Mouse (Mus musculus): Measurements from ENCODE around the gene Brca2.
A peak's percentile ranks its signal among the peaks of the same experiment; 100 is the strongest.
"Not testable (repeated sequence)": the region's sequence is repeated elsewhere in the genome, so short reads cannot be mapped to it uniquely, and the experiment has no call there.

Brca2 gene

DNA sequence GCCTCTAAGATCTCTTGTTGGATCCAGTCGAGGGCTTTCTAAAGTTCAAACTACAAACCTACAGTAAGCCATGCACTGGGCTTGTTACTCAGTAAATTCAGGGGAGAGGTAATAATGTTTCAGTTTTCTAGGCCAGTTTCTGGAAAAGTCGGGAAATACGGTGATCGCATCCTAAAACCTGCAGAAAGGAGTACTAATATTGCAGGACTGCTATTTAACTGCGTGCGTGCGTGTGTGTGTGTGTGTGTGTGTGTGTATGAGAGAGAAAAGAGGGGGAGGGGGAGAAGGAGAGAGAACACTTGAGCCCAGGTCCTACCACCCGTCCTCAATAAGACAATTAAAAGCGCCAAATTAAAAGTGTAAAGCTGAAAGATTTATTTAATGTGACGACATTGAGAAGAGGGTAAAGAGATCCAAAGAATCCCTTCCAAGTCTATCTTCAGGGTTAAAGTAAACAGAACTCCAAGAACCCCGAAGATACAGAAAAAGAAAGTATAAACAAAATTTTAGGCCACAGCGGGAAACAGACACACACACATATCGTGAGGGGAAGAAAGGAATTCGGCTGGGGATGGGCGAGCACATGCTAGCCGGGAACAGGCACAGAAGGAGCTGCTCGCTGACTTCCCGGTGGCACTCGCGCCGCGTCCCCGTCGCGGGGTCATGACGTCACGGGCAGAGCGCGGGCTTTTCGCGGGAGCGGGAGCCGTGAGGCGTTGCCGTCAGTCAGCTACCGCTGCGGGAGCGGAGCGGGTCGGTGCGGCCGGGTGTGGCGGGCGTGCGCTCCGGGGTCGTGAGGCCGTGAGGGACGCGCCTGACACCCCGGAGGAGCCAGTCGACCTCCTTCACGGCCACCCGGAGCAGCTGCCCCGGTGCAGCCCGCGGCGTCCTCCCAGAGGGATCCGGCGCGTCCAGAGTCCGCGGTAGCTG, at the start of gene Brca2:
Brca2 (plus strand) TSS at position 694 of the 930 bp plus-strand sequence.
- peak; percentile 75 to 87 for DNase-seq

DNA sequence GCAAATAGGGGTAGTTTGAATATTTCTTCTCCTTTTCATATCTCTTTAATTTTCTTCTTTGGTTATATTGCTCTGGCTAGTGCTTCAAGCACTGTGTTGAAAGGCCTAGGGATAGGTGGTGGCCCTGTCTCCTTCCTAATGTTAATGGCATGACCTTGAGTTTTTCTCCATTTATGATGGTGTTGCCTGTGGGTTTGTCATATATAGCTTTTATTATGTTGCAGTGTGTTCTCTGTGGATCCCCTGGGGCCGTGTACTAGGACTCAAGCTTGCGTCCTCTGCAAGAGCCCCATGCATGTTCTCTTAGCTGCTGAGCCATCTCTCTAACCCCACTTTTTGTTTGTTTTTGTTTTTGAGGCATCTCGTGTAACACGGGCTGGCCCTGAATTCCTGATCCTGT, 45.1 kb upstream of the Brca2 start:
- DNase-seq, result no peak

DNA sequence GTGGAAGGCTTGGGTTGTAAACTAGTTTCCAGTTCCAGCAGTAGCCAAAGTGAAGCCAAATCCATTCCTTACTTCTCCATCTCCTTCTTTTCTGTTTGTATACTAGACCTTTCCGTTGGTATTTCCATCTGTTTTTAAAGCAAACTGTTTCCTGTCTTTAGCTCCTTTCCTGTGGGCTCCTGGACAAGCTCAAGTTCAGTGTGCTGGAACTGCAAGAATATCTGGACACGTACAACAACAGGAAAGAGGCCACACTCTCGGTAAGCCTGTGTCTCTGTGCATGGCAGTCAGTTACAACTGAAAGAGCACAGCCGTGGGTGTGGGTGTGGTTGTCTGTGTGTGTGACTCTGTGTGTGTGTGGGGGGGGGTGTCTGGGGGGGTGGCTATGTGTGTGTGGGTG, 43.8 kb upstream of the Brca2 start:
- no peak for DNase-seq

DNA sequence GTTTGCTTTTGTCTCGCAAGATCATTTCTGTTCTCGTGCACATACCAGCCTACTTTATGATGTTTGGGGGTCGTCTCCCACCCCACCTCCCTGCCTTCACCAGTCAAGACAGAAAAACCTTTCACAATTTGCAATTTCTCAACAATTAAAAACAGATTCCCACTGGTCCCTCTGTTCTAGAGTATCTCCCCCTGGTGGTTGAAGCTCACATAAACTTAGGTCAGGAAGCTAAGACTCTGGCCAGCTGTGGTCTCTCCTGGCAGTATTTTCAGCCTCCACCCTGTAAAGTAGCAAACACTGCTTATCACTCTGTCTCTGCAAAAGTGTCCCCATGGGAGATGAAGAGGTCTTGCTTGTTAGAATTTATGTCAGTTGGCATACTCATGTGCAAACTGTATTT, 37.2 kb upstream of the Brca2 start:
- DNase-seq, result peak in 1 of 2 experiments; percentile 14

DNA sequence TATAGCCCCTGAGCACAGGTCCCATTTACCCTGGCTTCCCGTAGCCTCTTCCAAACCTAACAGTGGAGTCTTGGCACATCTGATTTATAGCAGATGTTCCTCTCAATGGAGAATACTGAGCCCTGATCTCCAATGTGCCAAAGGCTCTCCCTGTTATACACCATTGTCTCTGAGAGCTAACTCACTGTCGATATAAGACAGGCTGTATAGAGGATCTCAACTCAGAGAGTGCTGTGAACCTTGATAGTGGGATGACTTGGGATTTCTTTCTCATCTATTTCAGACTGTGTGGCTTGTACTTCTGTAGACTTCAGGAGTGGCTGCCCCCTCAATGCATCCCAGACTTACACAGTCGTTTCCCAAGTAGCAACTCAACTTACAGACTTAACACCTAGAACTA, 32.1 kb upstream of the Brca2 start:
- DNase-seq, result no peak

DNA sequence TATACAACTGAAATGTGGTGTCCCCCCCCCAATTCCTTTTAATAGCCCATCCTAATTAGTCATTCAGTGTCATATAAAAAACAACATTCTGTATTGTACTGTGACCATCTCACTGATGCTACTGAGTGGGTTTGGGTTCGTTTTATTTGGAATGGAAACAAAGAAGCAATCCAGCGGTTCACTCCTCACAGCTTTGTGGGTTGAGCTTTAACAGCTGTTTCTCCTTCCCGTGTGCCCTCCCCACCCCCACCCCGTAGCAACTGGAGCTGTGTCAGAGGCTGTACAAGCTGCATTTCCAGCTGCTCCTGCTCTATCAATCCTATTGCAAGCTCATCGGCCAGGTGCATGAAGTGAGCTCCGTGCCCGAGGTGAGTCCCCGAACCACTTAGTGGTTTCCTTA, 31.6 kb upstream of the Brca2 start:
- DNase-seq, result no peak

DNA sequence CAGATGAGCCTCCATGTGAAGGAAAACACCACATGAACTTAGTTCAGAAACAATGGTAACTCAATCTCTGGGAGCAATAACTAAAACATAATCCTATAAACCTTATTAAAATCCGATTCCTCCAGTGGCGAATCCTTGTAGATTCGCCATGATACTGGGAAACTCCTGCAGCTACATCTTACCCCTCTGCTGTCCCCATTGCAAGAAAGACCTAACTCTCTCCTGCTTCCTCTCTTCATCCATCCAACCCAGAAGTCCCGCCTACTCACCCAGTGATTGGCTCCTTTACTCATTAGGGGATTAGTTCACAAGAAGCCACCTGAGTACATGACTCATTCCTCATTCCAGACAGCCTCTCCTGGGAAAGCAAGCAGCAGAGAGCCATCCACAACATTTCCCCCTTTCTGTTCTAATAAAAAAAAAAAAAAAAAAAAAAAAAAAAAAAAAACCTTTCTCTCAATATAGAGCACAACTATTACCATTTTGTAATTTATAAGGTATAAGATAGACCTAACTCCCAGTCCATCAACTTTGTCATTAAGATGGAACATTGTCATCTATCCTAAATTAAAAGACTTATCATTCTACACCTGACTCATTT, 30.8 kb upstream of the Brca2 start:
- not testable (repeated sequence) for DNase-seq

DNA sequence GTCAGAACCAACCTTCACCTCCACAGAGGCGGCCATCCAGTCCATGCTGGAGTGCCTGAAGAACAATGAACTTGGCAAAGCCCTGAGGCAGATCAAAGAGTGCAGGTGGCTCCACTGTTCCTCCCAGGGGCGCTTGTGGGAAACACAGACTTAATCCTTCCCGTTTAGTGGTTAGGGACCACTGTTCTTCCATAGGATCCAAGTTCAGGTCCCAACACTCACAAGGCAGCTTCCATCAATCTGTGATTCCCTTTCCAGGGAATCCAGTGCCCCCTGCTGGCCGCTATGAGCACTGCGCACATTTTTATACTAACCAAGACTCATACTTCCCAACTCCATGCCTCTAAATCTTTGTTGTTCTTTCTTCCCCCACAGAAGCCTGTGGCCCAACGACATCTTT, 26.6 kb upstream of the Brca2 start:
- peak in 1 of 2 experiments; percentile 44 for DNase-seq

DNA sequence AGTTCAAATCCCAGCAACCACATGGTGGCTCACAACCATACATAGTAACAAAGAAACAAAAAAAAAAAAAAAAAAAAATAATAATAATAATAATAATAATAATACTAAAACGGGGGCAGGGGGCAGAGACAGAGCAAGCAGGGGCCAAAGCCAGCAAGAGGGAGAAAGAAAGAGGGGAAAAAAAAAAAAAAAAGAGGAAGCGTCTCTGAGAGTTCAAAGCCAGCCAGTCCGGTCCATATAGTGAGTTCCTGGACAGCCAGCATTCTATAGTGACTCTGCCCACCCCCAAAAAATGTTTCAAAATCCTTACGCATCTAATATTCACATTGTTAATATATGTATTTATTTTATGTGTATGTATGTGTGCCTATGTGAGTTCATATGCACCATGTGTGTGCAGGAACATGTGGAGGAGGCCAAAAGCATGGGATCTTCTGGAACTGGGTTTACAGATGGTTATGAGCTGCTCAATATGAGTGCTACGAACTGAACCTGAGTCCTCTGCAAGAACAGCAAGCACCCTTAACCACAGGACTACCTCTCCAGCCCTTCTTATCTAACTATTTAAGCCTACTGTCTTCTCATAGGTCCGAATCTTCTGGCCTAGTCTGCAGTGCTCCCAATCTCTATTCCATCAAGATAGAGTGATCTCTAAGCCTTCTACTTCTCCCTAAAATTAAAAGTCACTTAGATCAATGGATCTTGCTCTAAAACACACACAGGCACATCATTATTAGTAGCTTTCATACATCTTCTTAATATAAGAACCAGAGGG, 11.8 kb upstream of the Brca2 start:
- DNase-seq, result no peak

DNA sequence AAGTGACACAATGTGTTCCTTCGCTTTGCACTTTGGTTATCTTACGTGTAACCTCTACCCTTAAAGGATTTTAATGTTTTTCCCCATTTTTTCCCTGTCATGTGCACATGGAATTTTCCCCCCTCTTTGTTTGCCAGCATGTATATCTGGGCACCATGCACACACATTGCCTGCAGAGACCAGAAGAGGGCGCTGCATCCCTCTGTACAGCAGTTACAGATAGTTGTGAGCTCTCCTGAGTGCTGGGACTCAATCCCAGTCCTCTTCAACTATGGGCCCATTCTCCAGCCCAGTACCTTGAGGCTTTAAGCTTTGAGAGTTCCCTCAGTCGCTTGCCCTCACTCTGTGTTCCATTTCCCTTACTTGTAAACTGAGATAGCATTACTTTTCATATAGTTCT, 9.2 kb upstream of the Brca2 start:
- DNase-seq, result no peak

DNA sequence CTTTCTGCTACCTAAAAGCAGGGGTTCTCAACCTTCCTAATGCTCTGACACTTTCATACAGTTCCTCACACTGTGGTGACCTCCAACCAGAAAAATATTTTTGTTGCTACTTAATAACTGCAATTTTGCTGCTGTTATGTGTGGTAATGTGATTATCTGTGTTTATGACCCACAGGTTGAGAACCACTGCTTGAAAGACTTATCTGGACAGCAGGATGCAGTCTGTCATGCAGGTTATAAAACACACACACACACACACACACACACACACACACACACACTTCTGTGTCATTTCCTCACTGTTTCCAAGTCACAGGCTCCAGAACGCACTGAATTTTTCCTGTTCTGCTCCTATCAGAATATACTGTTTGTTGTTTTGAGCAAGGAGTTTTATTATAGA, 8.4 kb upstream of the Brca2 start:
- DNase-seq, result no peak

DNA sequence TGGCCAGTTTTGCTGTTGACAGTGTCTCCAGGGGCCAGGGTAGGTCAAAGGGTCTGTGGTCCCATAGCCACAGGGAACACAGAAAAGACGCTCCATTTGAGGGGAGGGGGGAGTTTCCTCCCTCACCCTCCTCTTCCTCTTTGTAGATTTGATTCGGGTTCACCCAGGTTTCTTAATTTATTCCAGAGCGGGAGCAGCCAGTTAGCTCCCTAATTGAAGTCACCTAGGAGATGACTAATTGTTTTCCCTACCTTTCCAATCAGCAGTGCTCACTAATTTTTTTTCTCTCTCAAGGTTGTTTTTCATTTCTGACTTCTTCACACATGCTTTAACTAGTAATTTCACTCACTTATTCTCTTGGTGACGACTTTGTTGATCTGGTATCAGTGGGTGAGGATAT, 4.4 kb upstream of the Brca2 start, which contains the start of gene Zar1l:
Zar1l (minus strand) TSS at position 101 of the 400 bp plus-strand sequence.
- no peak for DNase-seq

DNA sequence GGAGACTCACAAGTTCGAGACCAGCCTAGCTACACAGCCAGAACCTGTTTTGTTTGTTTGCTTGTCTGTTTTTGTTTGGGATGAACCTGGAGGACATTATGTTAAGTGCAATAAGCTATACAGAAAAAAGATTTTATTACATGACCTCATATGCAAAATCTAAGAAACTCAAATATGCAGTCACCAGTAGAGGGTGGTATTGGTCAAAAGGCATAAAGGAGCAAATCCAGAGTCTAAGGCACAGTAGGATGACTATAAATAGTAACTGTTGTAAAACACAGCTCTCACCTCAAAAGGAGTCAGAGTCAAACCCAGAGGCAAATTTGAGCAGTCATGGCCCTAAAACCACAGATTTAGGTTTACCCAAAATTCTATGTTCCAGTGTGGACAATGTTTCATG, 2.9 kb upstream of the Brca2 start:
- DNase-seq, result peak in 1 of 2 experiments; percentile 16

DNA sequence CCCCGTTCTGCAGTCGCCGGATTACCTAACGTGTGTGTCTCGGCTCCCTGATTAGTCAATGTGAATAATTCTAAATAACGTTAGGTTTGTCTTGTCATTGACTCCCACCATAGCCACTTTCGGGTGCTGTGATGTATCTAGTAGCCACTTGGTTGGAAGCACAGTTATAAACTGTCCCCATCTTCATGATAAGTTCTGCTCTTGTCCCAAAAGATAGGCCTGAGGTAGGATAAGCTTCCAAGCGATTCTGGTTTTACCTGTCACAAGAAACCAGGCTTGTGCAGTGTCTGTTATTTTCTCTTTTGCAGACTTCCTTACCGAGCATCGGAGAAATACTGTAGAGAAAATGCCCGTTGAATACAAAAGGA, 421 bp downstream of the Brca2 start:
- no peak for DNase-seq

DNA sequence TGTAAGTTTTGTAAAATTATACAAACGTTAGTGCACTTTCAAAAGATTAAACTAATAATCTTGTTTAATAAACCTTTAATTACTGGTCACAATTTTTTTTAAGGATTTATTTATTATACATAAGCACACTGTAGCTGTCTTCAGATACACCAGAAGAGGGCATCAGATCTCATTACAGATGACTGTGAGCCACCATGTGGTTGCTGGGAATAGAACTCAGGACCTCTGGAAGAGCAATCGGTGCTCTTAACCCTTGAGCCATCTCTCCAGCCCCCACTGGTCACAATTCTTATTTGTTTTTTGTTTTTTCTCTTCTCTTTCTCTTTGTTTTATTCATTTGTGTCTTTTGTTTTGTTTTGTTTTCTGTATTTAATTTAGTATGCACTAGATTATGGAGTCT, 2.8 kb downstream of the Brca2 start:
- no peak for DNase-seq

DNA sequence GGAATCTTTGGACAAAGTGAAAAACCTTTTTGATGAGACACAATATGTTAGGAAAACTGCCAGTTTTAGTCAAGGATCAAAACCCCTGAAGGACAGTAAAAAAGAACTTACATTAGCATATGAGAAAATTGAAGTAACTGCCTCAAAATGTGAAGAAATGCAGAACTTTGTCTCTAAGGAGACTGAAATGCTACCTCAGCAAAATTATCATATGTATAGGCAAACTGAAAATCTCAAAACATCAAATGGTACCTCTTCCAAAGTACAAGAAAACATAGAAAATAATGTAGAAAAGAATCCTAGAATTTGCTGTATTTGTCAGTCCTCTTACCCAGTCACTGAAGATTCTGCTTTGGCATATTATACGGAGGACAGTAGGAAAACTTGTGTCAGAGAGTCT, 18.9 kb downstream of the Brca2 start:
- DNase-seq, result no peak

DNA sequence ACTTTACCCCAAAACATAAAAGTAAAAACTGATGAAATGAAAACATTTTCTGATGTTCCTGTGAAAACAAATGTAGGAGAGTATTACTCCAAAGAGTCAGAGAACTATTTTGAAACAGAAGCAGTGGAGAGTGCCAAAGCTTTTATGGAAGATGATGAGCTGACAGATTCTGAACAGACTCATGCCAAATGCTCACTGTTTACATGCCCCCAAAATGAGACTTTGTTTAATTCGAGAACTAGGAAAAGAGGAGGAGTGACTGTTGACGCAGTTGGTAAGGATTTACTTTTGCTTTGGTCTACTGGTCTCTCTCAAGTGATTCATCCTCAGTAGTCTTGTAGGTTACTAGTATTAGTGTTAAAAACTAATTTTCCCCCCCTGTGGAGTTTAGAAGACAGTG, 20.8 kb downstream of the Brca2 start:
- DNase-seq, result no peak

DNA sequence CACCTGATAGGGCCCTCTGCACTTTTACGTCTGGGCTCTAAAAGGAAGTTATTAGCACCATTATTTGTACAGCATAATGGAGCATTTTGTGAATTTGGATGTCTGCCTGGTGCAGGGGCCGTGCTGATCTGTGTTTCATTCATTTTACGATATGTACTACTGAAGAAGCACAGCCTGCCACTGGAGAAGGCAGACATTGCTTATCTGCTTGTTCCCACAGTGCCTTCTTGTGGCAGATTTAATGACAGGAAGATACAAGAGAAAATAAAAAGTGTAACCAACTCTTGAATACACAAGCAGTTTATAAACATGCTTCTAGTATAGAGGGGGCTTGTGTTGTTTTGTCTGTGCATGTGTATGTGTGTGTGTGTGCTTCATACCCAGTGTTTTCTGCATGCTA, 29.2 kb downstream of the Brca2 start:
- DNase-seq, result no peak

DNA sequence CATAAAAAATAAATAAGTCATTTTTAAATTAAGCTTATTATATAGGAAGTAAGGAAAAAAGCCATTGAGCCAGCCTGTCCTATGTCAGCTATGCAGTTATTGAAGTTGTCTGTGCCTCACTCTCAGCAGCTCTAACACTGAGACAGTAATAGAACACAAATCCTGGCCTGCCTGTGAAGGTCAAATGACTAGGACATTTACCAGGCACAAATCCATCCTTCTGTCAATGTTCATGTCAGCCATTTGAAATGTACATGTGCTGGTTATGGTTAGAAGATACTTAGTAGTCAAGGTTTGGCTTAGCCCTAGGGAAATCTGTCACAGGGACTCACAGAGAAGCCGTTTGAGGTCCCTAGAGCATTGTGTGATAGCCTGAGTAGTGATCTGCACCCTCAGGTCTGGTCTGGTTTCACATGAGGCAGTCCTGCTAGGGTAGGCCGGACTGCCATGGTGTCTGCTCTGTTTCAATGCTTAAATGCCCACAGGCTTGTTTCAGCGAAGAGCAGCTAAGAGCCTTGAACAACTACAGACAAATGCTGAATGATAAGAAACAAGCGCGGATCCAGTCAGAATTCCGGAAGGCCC, 37.2 kb downstream of the Brca2 start:
- no peak for DNase-seq

DNA sequence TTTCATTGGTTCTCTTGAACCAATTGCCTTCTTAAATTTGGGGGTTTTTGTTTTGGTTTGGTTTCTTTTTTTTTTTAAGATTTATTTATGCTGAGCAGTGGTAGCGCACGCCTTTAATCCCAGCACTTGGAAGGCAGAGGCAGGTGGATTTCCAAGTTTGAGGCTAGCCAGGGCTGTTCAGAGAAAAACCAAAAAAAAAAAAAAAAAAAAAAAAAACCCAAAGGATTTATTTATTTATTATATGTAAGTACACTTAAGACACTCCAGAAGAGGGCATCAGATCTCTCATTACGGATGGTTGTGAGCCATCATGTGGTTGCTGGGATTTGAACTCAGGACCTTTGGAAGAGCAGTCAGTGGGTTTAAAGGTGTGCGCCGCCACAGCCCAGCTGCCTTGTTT, 38.4 kb downstream of the Brca2 start:
- DNase-seq, result no peak

DNA sequence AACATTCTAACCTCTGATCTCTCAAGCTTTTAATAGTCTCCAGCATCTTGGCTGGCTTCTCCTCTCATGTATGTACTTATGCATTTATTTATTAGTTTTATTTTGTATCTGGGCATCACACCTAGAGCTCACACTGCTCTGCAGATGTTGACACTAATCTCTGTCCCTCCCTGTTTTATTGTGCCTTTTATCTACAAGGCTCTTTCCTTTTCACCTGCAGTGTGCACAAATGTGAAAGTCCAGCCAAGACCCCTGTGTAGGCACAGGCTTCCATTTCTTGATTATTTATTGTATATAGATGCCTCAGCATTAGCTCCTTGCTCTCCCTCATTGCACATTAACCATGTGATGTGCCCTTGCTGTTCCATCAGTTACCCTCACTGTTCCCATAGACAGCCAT, 38.9 kb downstream of the Brca2 start:
- no peak for DNase-seq

DNA sequence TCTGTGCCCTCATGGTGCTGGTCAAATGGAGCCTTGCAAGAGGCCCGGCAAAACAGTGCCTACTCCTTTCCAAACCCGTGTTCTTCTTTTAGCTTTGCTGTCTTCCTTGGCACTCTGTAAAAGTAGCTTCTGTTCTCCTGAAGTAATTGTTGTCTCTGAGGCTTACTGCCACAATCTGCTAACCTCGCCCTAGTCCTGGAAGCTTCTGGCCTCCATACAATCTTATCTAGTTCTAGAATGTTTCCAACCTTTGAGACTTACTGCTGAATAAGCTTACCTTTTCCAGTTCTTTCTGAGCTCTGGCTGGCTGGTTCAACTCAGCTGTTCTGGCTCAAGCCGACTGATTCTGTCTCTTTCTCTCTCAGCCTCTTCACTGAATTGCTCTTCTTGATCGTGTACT, 39.4 kb downstream of the Brca2 start:
- no peak for DNase-seq

DNA sequence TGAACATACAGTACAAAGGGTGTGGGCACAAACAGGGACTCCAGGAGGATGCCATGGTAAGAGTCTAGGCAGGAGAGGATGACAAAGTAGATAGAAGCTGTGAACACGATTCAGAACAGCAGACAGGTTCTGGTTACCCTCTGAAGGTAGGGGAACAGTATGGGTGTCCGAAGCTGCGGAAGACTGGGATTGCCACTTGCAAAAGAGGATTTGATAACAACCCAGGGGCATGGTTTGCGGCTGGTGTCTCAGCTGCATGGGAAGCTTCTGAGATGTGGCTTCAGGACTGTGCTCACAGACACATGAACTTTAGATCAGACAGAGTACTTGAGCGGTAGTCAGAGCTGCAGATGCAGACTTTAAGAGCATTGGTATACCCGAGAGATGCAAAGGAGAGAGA, 42.0 kb downstream of the Brca2 start:
- DNase-seq, result no peak

Data from kidney, adult 8-10 months (tissue).